Mouse (Mus musculus): ENCODE data around the gene Zfp114. TPM values are rescaled to one million over a fixed set of nuclear protein-coding genes. Genes with fewer than 3 reads are reported as not detected.
A peak's percentile ranks its signal among the peaks of the same experiment; 100 is the strongest.

The Zfp114 gene
- 4.2 and 4.6 TPM in 2 replicates for polyA plus RNA-seq (2015; fragmentation: Nextera tagmentation; extraction: Ambion mirVana)

- WGBS: 13% methylated on average over 23 of the region's 23 CpGs
- H3K4me2 ChIP-seq (ENCODE audit: low read length): peak within 1 kb of the TSS; percentile 56
- peak within 1 kb of the TSS; percentile 78 for H3K27ac ChIP-seq (ENCODE audit: low read depth, low read length)
- H3K27me3 ChIP-seq (replicated peaks; ENCODE audit: control insufficient read depth, insufficient read depth, low read length): no peaks in the 10 kb centered on the region
- ATAC-seq: peak; percentile 95
- H3K4me1 ChIP-seq (ENCODE audit: control insufficient read depth, insufficient read depth, low read depth, low read length): no peaks in the 10 kb centered on the region; the same call in 1 of the 2 replicates
- peak within 1 kb of the TSS; percentile 52 for H3K4me3 ChIP-seq (ENCODE audit: low read length)
- H3K9me3 ChIP-seq (ENCODE audit: control insufficient read depth, low read length): no peaks in the 10 kb centered on the region
- H3K9ac ChIP-seq (ENCODE audit: low read depth, low read length): peak within 1 kb of the TSS; percentile 63
- H3K36me3 ChIP-seq (ENCODE audit: control insufficient read depth, insufficient read depth, low read length): no peaks in the 10 kb centered on the region
Observed at GRCm38 (mm10) chr7:24174618-24175336, at the start of gene Zfp114. Gene Zfp114 (plus strand): TSS chr7:24175060.

- no peaks in the 10 kb centered on the region for H3K27me3 ChIP-seq (replicated peaks; ENCODE audit: control insufficient read depth, insufficient read depth, low read length)
- 17% methylated on average over 6 of the region's 6 CpGs for WGBS
- peak overlapping the region; percentile 55 for H3K4me3 ChIP-seq (ENCODE audit: low read length)
- peaks cover 10% of the 10 kb centered on the region for H3K4me1 ChIP-seq (ENCODE audit: control insufficient read depth, insufficient read depth, low read depth, low read length)
- H3K4me2 ChIP-seq (ENCODE audit: low read length): peak overlapping the region; percentile 68
- no peaks in the 10 kb centered on the region for H3K9me3 ChIP-seq (ENCODE audit: control insufficient read depth, low read length)
- peak overlapping the region; percentile 48 for H3K27ac ChIP-seq (ENCODE audit: low read depth, low read length)
- H3K36me3 ChIP-seq (ENCODE audit: control insufficient read depth, insufficient read depth, low read length): peaks cover 19% of the 10 kb centered on the region
- peak overlapping the region; percentile 68 for H3K9ac ChIP-seq (ENCODE audit: low read depth, low read length)
- peak; percentile 74 for ATAC-seq
Observed at GRCm38 (mm10) chr7:24133425-24133995, 41.4 kb upstream of the Zfp114 start.

- H3K4me2 ChIP-seq (ENCODE audit: low read length): peak within 1 kb of the TSS; percentile 88
- H3K4me3 ChIP-seq (ENCODE audit: low read length): peak within 1 kb of the TSS; percentile 55
- peak within 1 kb of the TSS; percentile 68 for H3K9ac ChIP-seq (ENCODE audit: low read depth, low read length)
- peak; percentile 97 for ATAC-seq
- no peaks in the 10 kb centered on the region for H3K9me3 ChIP-seq (ENCODE audit: control insufficient read depth, low read length)
- WGBS: 4% methylated on average over 32 of the region's 32 CpGs
- H3K4me1 ChIP-seq (ENCODE audit: control insufficient read depth, insufficient read depth, low read depth, low read length): peaks cover 10% of the 10 kb centered on the region
- H3K36me3 ChIP-seq (ENCODE audit: control insufficient read depth, insufficient read depth, low read length): peaks cover 26% of the 10 kb centered on the region
- peak within 1 kb of the TSS; percentile 57 for H3K27ac ChIP-seq (ENCODE audit: low read depth, low read length)
- H3K27me3 ChIP-seq (replicated peaks; ENCODE audit: control insufficient read depth, insufficient read depth, low read length): no peaks in the 10 kb centered on the region
Observed at GRCm38 (mm10) chr7:24133996-24134828, 40.6 kb upstream of the Zfp114 start, which contains the start of gene Zfp235. Gene Zfp235 (plus strand): TSS chr7:24134169.

- no peak for ATAC-seq
- Histone ChIP-seq H3K9me3 (ENCODE audit: control insufficient read depth, low read length) (peaks cover 7% of the 10 kb centered on the region; the same call in 1 of the 2 replicates), H3K9ac (ENCODE audit: low read depth, low read length) (no peak overlapping the region), H3K4me1 (ENCODE audit: control insufficient read depth, insufficient read depth, low read depth, low read length) (no peaks in the 10 kb centered on the region), H3K27me3 (replicated peaks; ENCODE audit: control insufficient read depth, insufficient read depth, low read length) (no peaks in the 10 kb centered on the region), H3K4me2 (ENCODE audit: low read length) (no peak overlapping the region), H3K36me3 (ENCODE audit: control insufficient read depth, insufficient read depth, low read length) (peaks cover 45% of the 10 kb centered on the region), H3K4me3 (ENCODE audit: low read length) (no peak overlapping the region), H3K27ac (ENCODE audit: low read depth, low read length) (no peak overlapping the region)
- 92% methylated on average over 6 of the region's 6 CpGs for WGBS
Observed at GRCm38 (mm10) chr7:24142566-24142965, 32.3 kb upstream of the Zfp114 start.

- Histone ChIP-seq H3K4me1 (ENCODE audit: control insufficient read depth, insufficient read depth, low read depth, low read length) (no peaks in the 10 kb centered on the region), H3K9ac (ENCODE audit: low read depth, low read length) (no peak overlapping the region), H3K27ac (ENCODE audit: low read depth, low read length) (no peak overlapping the region), H3K4me3 (ENCODE audit: low read length) (no peak overlapping the region), H3K36me3 (ENCODE audit: control insufficient read depth, insufficient read depth, low read length) (no peaks in the 10 kb centered on the region), H3K9me3 (ENCODE audit: control insufficient read depth, low read length) (peaks cover under 1% of the 10 kb centered on the region; the same call in 1 of the 2 replicates), H3K4me2 (ENCODE audit: low read length) (no peak overlapping the region), H3K27me3 (replicated peaks; ENCODE audit: control insufficient read depth, insufficient read depth, low read length) (no peaks in the 10 kb centered on the region)
- ATAC-seq: no peak
- 24% methylated on average over 1 of the region's 1 CpGs for WGBS
Observed at GRCm38 (mm10) chr7:24153272-24153671, 21.6 kb upstream of the Zfp114 start.

GRCm38 (mm10) chr7:24172191-24172590 is 2.7 kb upstream of the Zfp114 start:
- 74% methylated on average over 4 of the region's 4 CpGs for WGBS

GRCm38 (mm10) chr7:24175337-24175711 is 464 bp downstream of the Zfp114 start:
- Histone ChIP-seq H3K27ac (ENCODE audit: low read depth, low read length) (peak overlapping the region; percentile 78; the same call in 1 of the 2 replicates), H3K27me3 (replicated peaks; ENCODE audit: control insufficient read depth, insufficient read depth, low read length) (no peaks in the 10 kb centered on the region), H3K36me3 (ENCODE audit: control insufficient read depth, insufficient read depth, low read length) (no peaks in the 10 kb centered on the region), H3K9me3 (ENCODE audit: control insufficient read depth, low read length) (no peaks in the 10 kb centered on the region), H3K9ac (ENCODE audit: low read depth, low read length) (peak overlapping the region; percentile 63), H3K4me3 (ENCODE audit: low read length) (peak overlapping the region; percentile 52), H3K4me2 (ENCODE audit: low read length) (peak overlapping the region; percentile 56), H3K4me1 (ENCODE audit: control insufficient read depth, insufficient read depth, low read depth, low read length) (no peaks in the 10 kb centered on the region; the same call in 1 of the 2 replicates)
- 64% methylated on average over 6 of the region's 6 CpGs for WGBS
- ATAC-seq: no peak

More at GRCm38 (mm10) chr7:24172191-24172590, 2.7 kb upstream of the Zfp114 start:
- Histone ChIP-seq H3K27me3 (replicated peaks; ENCODE audit: control insufficient read depth, insufficient read depth, low read length) (no peaks in the 10 kb centered on the region), H3K4me2 (ENCODE audit: low read length) (no peak overlapping the region), H3K9me3 (ENCODE audit: control insufficient read depth, low read length) (no peaks in the 10 kb centered on the region), H3K4me1 (ENCODE audit: control insufficient read depth, insufficient read depth, low read depth, low read length) (no peaks in the 10 kb centered on the region; the same call in 1 of the 2 replicates), H3K36me3 (ENCODE audit: control insufficient read depth, insufficient read depth, low read length) (no peaks in the 10 kb centered on the region), H3K4me3 (ENCODE audit: low read length) (no peak overlapping the region), H3K9ac (ENCODE audit: low read depth, low read length) (no peak overlapping the region), H3K27ac (ENCODE audit: low read depth, low read length) (no peak overlapping the region)
- ATAC-seq: no peak

- Histone ChIP-seq H3K4me3 (ENCODE audit: low read length) (no peak overlapping the region), H3K4me1 (ENCODE audit: control insufficient read depth, insufficient read depth, low read depth, low read length) (no peaks in the 10 kb centered on the region), H3K36me3 (ENCODE audit: control insufficient read depth, insufficient read depth, low read length) (no peaks in the 10 kb centered on the region), H3K27me3 (replicated peaks; ENCODE audit: control insufficient read depth, insufficient read depth, low read length) (no peaks in the 10 kb centered on the region), H3K27ac (ENCODE audit: low read depth, low read length) (no peak overlapping the region), H3K9me3 (ENCODE audit: control insufficient read depth, low read length) (no peaks in the 10 kb centered on the region), H3K9ac (ENCODE audit: low read depth, low read length) (no peak overlapping the region), H3K4me2 (ENCODE audit: low read length) (no peak overlapping the region)
- ATAC-seq: no peak
- 70% methylated on average over 1 of the region's 1 CpGs for WGBS
Observed at GRCm38 (mm10) chr7:24187611-24188010, 12.8 kb downstream of the Zfp114 start.
